Comparison of ENCODE assay signal across 8 mouse cellular contexts in genomic region chr17:55931553-55932502, GRCm38 (mm10). TPM values are rescaled to one million over a fixed set of nuclear protein-coding genes. Genes with fewer than 3 reads are reported as not detected.
DNase-seq lines count a peak whose midpoint lies in the region; ATAC-seq and TF ChIP-seq lines count a peak whose summit lies in the region.

No protein-coding gene starts in this region.

- H3K27ac ChIP-seq in heart, embryonic 12.5 days (ENCODE audit: poor library complexity, severe bottlenecking): peak overlapping the region; percentile 38
- H3K27ac ChIP-seq in kidney, embryonic 15.5 days: peak overlapping the region; percentile 93
- H3K27ac ChIP-seq in liver, embryonic 15.5 days (replicated peaks): peak overlapping the region; percentile 88
- H3K27ac ChIP-seq in testis, adult 2 months (ENCODE audit: control insufficient read depth, insufficient read depth, low read depth, low read length): peak overlapping the region; percentile 7; the same call in 1 of the 2 replicates

- DNase-seq in embryo, embryonic 10 days (ENCODE audit: low spot score): peak; percentile 81
- DNase-seq in neural tube, embryonic 10.5 days (ENCODE audit: extremely low spot score, low spot score): peak; percentile 81

- TF ChIP-seq CTCF in C2C12 (IDR thresholded peaks at IDR 0.05; ENCODE audit: control insufficient read depth, insufficient read depth, insufficient read length): no peak
- no peak for TF ChIP-seq CTCF in testis, adult 2 months (IDR thresholded peaks at IDR 0.05; ENCODE audit: control insufficient read depth, insufficient read depth, insufficient replicate concordance, low read depth, low read length)

- peak overlapping the region; percentile 76 for H3K9ac ChIP-seq in heart, embryonic 12.5 days
- peak overlapping the region; percentile 72 for H3K9ac ChIP-seq in kidney, embryonic 15.5 days
- peak overlapping the region; percentile 74 for H3K9ac ChIP-seq in liver, embryonic 15.5 days

- H3K4me1 ChIP-seq in heart, embryonic 12.5 days (replicated peaks): no peaks in the 10 kb centered on the region
- H3K4me1 ChIP-seq in kidney, embryonic 15.5 days: 0 out of 2 replicates have a peak, but pooled peaks cover 12% of the 10 kb centered on the region
- peaks cover 32% of the 10 kb centered on the region for H3K4me1 ChIP-seq in liver, embryonic 15.5 days (replicated peaks)
- H3K4me1 ChIP-seq in testis, adult 2 months (ENCODE audit: control insufficient read depth, insufficient read depth, low read length): no peaks in the 10 kb centered on the region; the same call in 1 of the 2 replicates

- no peaks in the 10 kb centered on the region for H3K36me3 ChIP-seq in C2C12 (ENCODE audit: control insufficient read depth, insufficient read depth)
- H3K36me3 ChIP-seq in heart, embryonic 12.5 days: no peaks in the 10 kb centered on the region
- 0 out of 2 replicates have a peak, but pooled peaks cover 5% of the 10 kb centered on the region for H3K36me3 ChIP-seq in kidney, embryonic 15.5 days
- peaks cover 12% of the 10 kb centered on the region for H3K36me3 ChIP-seq in liver, embryonic 15.5 days (replicated peaks)
- H3K36me3 ChIP-seq in testis, adult 2 months (ENCODE audit: control insufficient read depth, insufficient read depth, low read length): no peaks in the 10 kb centered on the region

- ATAC-seq in activated CD4-positive, CD25-positive, alpha-beta regulatory T cell, adult 4 months: peak; percentile 83
- ATAC-seq in heart, embryonic 12.5 days (ENCODE audit: insufficient number of reproducible peaks, low FRiP score): peak; percentile 91
- ATAC-seq in kidney, embryonic 15.5 days (replicated peaks; ENCODE audit: low FRiP score): peak; percentile 98
- peak; percentile 83 for ATAC-seq in liver, embryonic 15.5 days (ENCODE audit: insufficient read depth)

- WGBS in heart, embryonic 12.5 days: 2% methylated on average over 33 of the region's 33 CpGs
- WGBS in kidney, embryonic 15.5 days: under 1% methylated on average over 27 of the region's 33 CpGs
- 1% methylated on average over 33 of the region's 33 CpGs for WGBS in liver, embryonic 15.5 days (ENCODE audit: insufficient replicate concordance)

- TF ChIP-seq POLR2A in testis, adult 2 months (IDR thresholded peaks at IDR 0.05; ENCODE audit: control insufficient read depth, low read depth, low read length): no peak

- peak overlapping the region; percentile 83 for H3K4me2 ChIP-seq in heart, embryonic 12.5 days
- peak overlapping the region; percentile 85 for H3K4me2 ChIP-seq in kidney, embryonic 15.5 days
- H3K4me2 ChIP-seq in liver, embryonic 15.5 days: peak overlapping the region; percentile 87

- no peaks in the 10 kb centered on the region for H3K27me3 ChIP-seq in C2C12 (ENCODE audit: control insufficient read depth, insufficient read depth, insufficient read length)
- no peaks in the 10 kb centered on the region for H3K27me3 ChIP-seq in heart, embryonic 12.5 days (replicated peaks)
- H3K27me3 ChIP-seq in kidney, embryonic 15.5 days: no peaks in the 10 kb centered on the region
- H3K27me3 ChIP-seq in liver, embryonic 15.5 days: no peaks in the 10 kb centered on the region
- H3K27me3 ChIP-seq in testis, adult 2 months (ENCODE audit: control insufficient read depth, insufficient read depth, low read length): no peaks in the 10 kb centered on the region

- H3K4me3 ChIP-seq in C2C12 (ENCODE audit: insufficient read depth, poor library complexity, severe bottlenecking): no peak overlapping the region
- peak overlapping the region; percentile 57 for H3K4me3 ChIP-seq in heart, embryonic 12.5 days
- H3K4me3 ChIP-seq in kidney, embryonic 15.5 days (replicated peaks): peak overlapping the region; percentile 67
- H3K4me3 ChIP-seq in liver, embryonic 15.5 days (replicated peaks): peak overlapping the region; percentile 72
- peak overlapping the region; percentile 72 for H3K4me3 ChIP-seq in testis, adult 2 months (ENCODE audit: control insufficient read depth, low read depth, low read length)

- peak overlapping the region; percentile 74 for H3ac ChIP-seq in C2C12 (ENCODE audit: control insufficient read depth, insufficient read length, low read depth)

- no peaks in the 10 kb centered on the region for H3K79me3 ChIP-seq in C2C12 (ENCODE audit: low read depth)

- no peaks in the 10 kb centered on the region for H3K79me2 ChIP-seq in C2C12 (ENCODE audit: control insufficient read depth, insufficient read depth)

- H3K9me3 ChIP-seq in heart, embryonic 12.5 days (replicated peaks): peaks cover 23% of the 10 kb centered on the region
- peaks cover 8% of the 10 kb centered on the region for H3K9me3 ChIP-seq in kidney, embryonic 15.5 days (replicated peaks)
- 0 out of 2 replicates have a peak, but pooled peaks cover 4% of the 10 kb centered on the region for H3K9me3 ChIP-seq in liver, embryonic 15.5 days (replicated peaks)

TF ChIP-seq in C2C12, 6 proteins besides CTCF, POLR2A, EP300 and RAD21:
- TF ChIP-seq MAX (IDR thresholded peaks at IDR 0.05) (no peak), USF1 (IDR thresholded peaks at IDR 0.05; ENCODE audit: low read depth) (no peak), MYOG (IDR thresholded peaks at IDR 0.05; ENCODE audit: control insufficient read depth, extremely low read depth, insufficient read length) (no peak), FOSL1 (IDR thresholded peaks at IDR 0.05; ENCODE audit: insufficient read depth, low read length, poor library complexity, severe bottlenecking) (no peak), MYOD1 (IDR thresholded peaks at IDR 0.05; ENCODE audit: control insufficient read depth, insufficient read length, low read depth) (no peak), CEBPB (IDR thresholded peaks at IDR 0.05; ENCODE audit: low read depth) (no peak)

RNA-seq across cellular contexts. Expression of gene Zfp119b, which starts 17.5 kb away (rescaled TPM):
- 0.68 TPM for polyA plus RNA-seq in C2C12 (2012; fragmentation: generic; extraction: Trizol)
- 10 to 100 TPM; 17.2 to 17.4 TPM for polyA plus RNA-seq in activated CD4-positive, CD25-positive, alpha-beta regulatory T cell, adult 4 months (2017; shearing (Covaris generic))
- 3.1 and 4.3 TPM in 2 replicates for polyA plus RNA-seq in heart, embryonic 12.5 days (2016; fragmentation: Nextera tagmentation; extraction: Ambion mirVana)
- 5.5 and 5.7 TPM in 2 replicates for polyA plus RNA-seq in kidney, embryonic 15.5 days (2015; fragmentation: Nextera tagmentation; extraction: Ambion mirVana)
- polyA plus RNA-seq in liver, embryonic 15.5 days (2015; fragmentation: Nextera tagmentation; extraction: Ambion mirVana): 2.3 and 2.8 TPM in 2 replicates
- polyA plus RNA-seq in testis, adult 2 months (2012; rRNA removed): 0.24 and 0.48 TPM in 2 replicates

RNA-seq across cellular contexts. Expression of gene Ebi3, which starts 20.6 kb away (rescaled TPM):
- polyA plus RNA-seq in C2C12 (2012; fragmentation: generic; extraction: Trizol): not detected
- polyA plus RNA-seq in activated CD4-positive, CD25-positive, alpha-beta regulatory T cell, adult 4 months (2017; shearing (Covaris generic)): 10 to 100 TPM; 52.7 to 95.2 TPM
- 0.40 TPM in 1 of 2 replicates, not detected in the other for polyA plus RNA-seq in heart, embryonic 12.5 days (2016; fragmentation: Nextera tagmentation; extraction: Ambion mirVana)
- 1.8 and 2.4 TPM in 2 replicates for polyA plus RNA-seq in kidney, embryonic 15.5 days (2015; fragmentation: Nextera tagmentation; extraction: Ambion mirVana)
- polyA plus RNA-seq in liver, embryonic 15.5 days (2015; fragmentation: Nextera tagmentation; extraction: Ambion mirVana): 9.2 and 10.0 TPM in 2 replicates
- polyA plus RNA-seq in testis, adult 2 months (2012; rRNA removed): 0.53 and 0.75 TPM in 2 replicates

RNA-seq across cellular contexts. Expression of gene Yju2, which starts 27.1 kb away (rescaled TPM):
- polyA plus RNA-seq in C2C12 (2012; fragmentation: generic; extraction: Trizol): 15.1 TPM
- polyA plus RNA-seq in activated CD4-positive, CD25-positive, alpha-beta regulatory T cell, adult 4 months (2017; shearing (Covaris generic)): 10 to 100 TPM; 26.9 to 30.2 TPM
- 17.4 and 17.5 TPM in 2 replicates for polyA plus RNA-seq in heart, embryonic 12.5 days (2016; fragmentation: Nextera tagmentation; extraction: Ambion mirVana)
- polyA plus RNA-seq in kidney, embryonic 15.5 days (2015; fragmentation: Nextera tagmentation; extraction: Ambion mirVana): 27.4 and 27.5 TPM in 2 replicates
- polyA plus RNA-seq in liver, embryonic 15.5 days (2015; fragmentation: Nextera tagmentation; extraction: Ambion mirVana): 7.2 and 9.7 TPM in 2 replicates
- 4.9 TPM in 2 replicates for polyA plus RNA-seq in testis, adult 2 months (2012; rRNA removed)

RNA-seq across cellular contexts. Expression of gene Shd, which starts 38.4 kb away (rescaled TPM):
- not detected for polyA plus RNA-seq in C2C12 (2012; fragmentation: generic; extraction: Trizol)
- not detected for polyA plus RNA-seq in activated CD4-positive, CD25-positive, alpha-beta regulatory T cell, adult 4 months (2017; shearing (Covaris generic))
- 7.2 and 9.2 TPM in 2 replicates for polyA plus RNA-seq in heart, embryonic 12.5 days (2016; fragmentation: Nextera tagmentation; extraction: Ambion mirVana)
- polyA plus RNA-seq in kidney, embryonic 15.5 days (2015; fragmentation: Nextera tagmentation; extraction: Ambion mirVana): 28.8 and 30.1 TPM in 2 replicates
- 0.18 and 0.32 TPM in 2 replicates for polyA plus RNA-seq in liver, embryonic 15.5 days (2015; fragmentation: Nextera tagmentation; extraction: Ambion mirVana)
- 0.63 and 1.1 TPM in 2 replicates for polyA plus RNA-seq in testis, adult 2 months (2012; rRNA removed)

RNA-seq across cellular contexts. Expression of gene Zfp959, which starts 39.9 kb away (rescaled TPM):
- polyA plus RNA-seq in C2C12 (2012; fragmentation: generic; extraction: Trizol): 1.5 TPM
- 10 to 100 TPM; 28.5 to 36.9 TPM for polyA plus RNA-seq in activated CD4-positive, CD25-positive, alpha-beta regulatory T cell, adult 4 months (2017; shearing (Covaris generic))
- polyA plus RNA-seq in heart, embryonic 12.5 days (2016; fragmentation: Nextera tagmentation; extraction: Ambion mirVana): 7.3 and 8.0 TPM in 2 replicates
- 16.0 and 16.8 TPM in 2 replicates for polyA plus RNA-seq in kidney, embryonic 15.5 days (2015; fragmentation: Nextera tagmentation; extraction: Ambion mirVana)
- polyA plus RNA-seq in liver, embryonic 15.5 days (2015; fragmentation: Nextera tagmentation; extraction: Ambion mirVana): 5.9 and 6.0 TPM in 2 replicates
- 0.19 and 0.59 TPM in 2 replicates for polyA plus RNA-seq in testis, adult 2 months (2012; rRNA removed)

Comparison
In these comparisons a context has a peak if more than half of its experiments do, and no peak if none do; other contexts are left out.
1. H3K27ac ChIP-seq: peak in every context shown above with its lines; median percentile 93 in kidney, embryonic 15.5 days; 88 in liver, embryonic 15.5 days; 38 in heart, embryonic 12.5 days; 7 in testis, adult 2 months.